Mouse (Mus musculus) ES-E14 (cell line): ENCODE measurements at regions not wholly inside any gene's neighbourhood (a gene's known extent, or its start where the extent isn't known, plus 50 kb on each side); places are given as distances from the start of the nearest gene placed in this dataset.

Experiments
- CHD2 ChIP-seq: IDR thresholded peaks from 2 replicates; pipeline ENCODE4 v1.6.1; 2014; ENCODE audit warnings: mild to moderate bottlenecking, low read depth, low read length, inconsistent platforms
- ZNF384 ChIP-seq: IDR thresholded peaks from 2 replicates; pipeline ENCODE4 v1.6.1; 2012; ENCODE audit warnings: low read depth, low read length, inconsistent platforms

DNA sequence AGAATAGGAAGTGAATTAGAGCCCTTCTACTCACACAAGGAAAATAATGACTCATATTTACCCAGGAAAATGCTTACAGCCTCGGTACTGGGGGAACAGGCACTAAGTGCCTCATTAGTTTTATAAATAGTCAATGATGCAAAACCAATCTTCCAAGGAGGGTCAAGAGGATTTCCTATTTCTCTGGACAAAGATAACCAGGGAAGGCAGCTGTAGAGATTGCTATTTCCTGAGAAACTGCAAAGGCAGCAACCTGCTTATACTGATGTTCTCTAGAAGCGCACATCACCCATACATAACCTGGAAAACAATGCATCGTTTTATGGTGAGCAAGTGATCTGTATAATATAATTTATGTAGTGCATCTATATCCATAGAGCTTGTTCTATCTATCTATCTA lies 201.3 kb upstream of the Sash1 start:
- TF ChIP-seq ZNF384 (no peak), CHD2 (no peak)
